Mouse (Mus musculus) inflammation-experienced regulatory T-cells, adult 6 months (primary cell): Measurements from ENCODE around the gene Kirrel3. TPM values are rescaled to one million over a fixed set of nuclear protein-coding genes. Genes with fewer than 3 reads are reported as not detected.

ENCODE experiments used
- ATAC-seq: one replicate; pipeline ENCODE4 v1.8.0; 2017
- polyA plus RNA-seq, 3 experiments: library from polyadenylated mRNA; unstranded; fragments of 100-300 nt; shearing (Covaris generic); gene quantifications; one replicate each; pipeline ENCODE4 v1.2.1; 2017

Kirrel3 gene
- polyA plus RNA-seq, 3 experiments from 2014 or later = 0.15 to 0.65 (median 0.54) TPM

GRCm38 (mm10) chr9:34703547-34704300 lies 218.0 kb downstream of the Kirrel3 start:
- ATAC-seq = no peak

GRCm38 (mm10) chr9:34704357-34704756 lies 218.7 kb downstream of the Kirrel3 start:
- ATAC-seq = no peak

- no peak for ATAC-seq
Measured at GRCm38 (mm10) chr9:34706350-34706873, 220.7 kb downstream of the Kirrel3 start.

- ATAC-seq = no peak
Measured at GRCm38 (mm10) chr9:34708691-34709090, 223.0 kb downstream of the Kirrel3 start.

- no peak for ATAC-seq
Measured at GRCm38 (mm10) chr9:34711996-34712395, 226.3 kb downstream of the Kirrel3 start.

GRCm38 (mm10) chr9:34712996-34713395 lies 227.3 kb downstream of the Kirrel3 start:
- ATAC-seq = no peak

- no peak for ATAC-seq
Measured at GRCm38 (mm10) chr9:34713462-34713926, 227.8 kb downstream of the Kirrel3 start.

GRCm38 (mm10) chr9:34714996-34715619 lies 229.4 kb downstream of the Kirrel3 start:
- ATAC-seq = no peak

- no peak for ATAC-seq
Measured at GRCm38 (mm10) chr9:34716476-34716875, 230.8 kb downstream of the Kirrel3 start.

- ATAC-seq = no peak
Measured at GRCm38 (mm10) chr9:34721478-34722197, 235.9 kb downstream of the Kirrel3 start.

- ATAC-seq = no peak
Measured at GRCm38 (mm10) chr9:34722198-34722550, 236.5 kb downstream of the Kirrel3 start.

GRCm38 (mm10) chr9:34732507-34732906 lies 246.8 kb downstream of the Kirrel3 start:
- no peak for ATAC-seq

- ATAC-seq = no peak
Measured at GRCm38 (mm10) chr9:34733579-34733978, 247.9 kb downstream of the Kirrel3 start.

GRCm38 (mm10) chr9:34734991-34735390 lies 249.3 kb downstream of the Kirrel3 start:
- ATAC-seq = no peak

GRCm38 (mm10) chr9:34739431-34739830 lies 253.7 kb downstream of the Kirrel3 start:
- ATAC-seq = no peak

- no peak for ATAC-seq
Measured at GRCm38 (mm10) chr9:34740814-34741213, 255.1 kb downstream of the Kirrel3 start.

GRCm38 (mm10) chr9:34748003-34748402 lies 262.3 kb downstream of the Kirrel3 start:
- ATAC-seq = no peak

GRCm38 (mm10) chr9:34749161-34749560 lies 263.5 kb downstream of the Kirrel3 start:
- no peak for ATAC-seq

GRCm38 (mm10) chr9:34749877-34750276 lies 264.2 kb downstream of the Kirrel3 start:
- ATAC-seq = no peak

GRCm38 (mm10) chr9:34750887-34751286 lies 265.2 kb downstream of the Kirrel3 start:
- ATAC-seq = no peak

GRCm38 (mm10) chr9:34752076-34752800 lies 266.5 kb downstream of the Kirrel3 start:
- ATAC-seq = no peak

- no peak for ATAC-seq
Measured at GRCm38 (mm10) chr9:34752801-34753170, 267.1 kb downstream of the Kirrel3 start.

- ATAC-seq = no peak
Measured at GRCm38 (mm10) chr9:34753891-34754290, 268.2 kb downstream of the Kirrel3 start.
